20 mouse cellular contexts compared by ENCODE assay signal in the genomic region with DNA sequence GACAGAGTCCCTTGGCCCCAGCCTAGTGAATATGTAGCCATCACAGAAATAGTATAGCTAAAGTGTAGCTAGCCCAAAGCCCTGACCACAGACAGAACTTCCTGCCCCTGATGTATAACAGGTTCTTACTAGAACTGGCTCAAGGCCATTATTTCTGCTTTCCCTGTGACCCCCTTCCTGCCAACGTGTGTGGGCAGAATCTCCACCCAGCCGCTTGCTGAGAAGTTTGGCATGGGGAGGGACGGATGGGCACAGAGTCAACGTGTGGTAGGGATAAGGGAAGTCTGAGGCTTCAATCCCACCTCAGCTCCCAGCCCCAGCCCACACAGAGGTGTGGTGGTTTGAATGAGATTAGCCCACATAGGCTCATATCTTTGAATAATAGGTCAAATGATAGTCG. TPM values are rescaled to one million over a fixed set of nuclear protein-coding genes. Genes with fewer than 3 reads are reported as not detected.
DNase-seq lines count a peak whose midpoint lies in the region; ATAC-seq lines count a peak whose summit lies in the region.
"Had no signal": no experiment of that assay in that cellular context is flagged by ENCODE, and none has a peak within 500 bp of the region (broad histone marks: within the 10 kb centered on the region; RNA-seq: fewer than 3 reads in every experiment).

No protein-coding gene starts in this region.

- no peaks in the 10 kb centered on the region for H3K9me3 ChIP-seq in kidney, embryonic 15.5 days (replicated peaks)
- H3K9me3 ChIP-seq in forebrain, embryonic 11.5 days (ENCODE audit: control insufficient read depth, low read length) = no peaks in the 10 kb centered on the region
- H3K9me3 ChIP-seq: embryonic facial prominence, embryonic 13.5 days; forebrain, embryonic 13.5 days; hindbrain, embryonic 15.5 days had no signal

- H3K36me3 ChIP-seq in kidney, embryonic 15.5 days = no peaks in the 10 kb centered on the region
- H3K36me3 ChIP-seq in forebrain, embryonic 11.5 days (ENCODE audit: control insufficient read depth, insufficient read depth, low read length) = no peaks in the 10 kb centered on the region
- H3K36me3 ChIP-seq: embryonic facial prominence, embryonic 13.5 days; hindbrain, embryonic 15.5 days had no signal

- no peak for ATAC-seq in kidney, embryonic 15.5 days (replicated peaks; ENCODE audit: low FRiP score)
- ATAC-seq in common myeloid progenitor, adult 5-6 weeks (replicated peaks; ENCODE audit: low read depth, poor library complexity, severe bottlenecking) = peak; percentile 31
- 0 out of 2 replicates have a peak, but pooled peaks have one; percentile 11 for ATAC-seq in megakaryocyte progenitor cell, adult 5-6 weeks (replicated peaks; ENCODE audit: poor library complexity)
- ATAC-seq in forebrain, embryonic 11.5 days (replicated peaks; ENCODE audit: low FRiP score) = no peak
- ATAC-seq: activated CD4-positive, CD25-positive, alpha-beta regulatory T cell, adult 4 months; forebrain, embryonic 13.5 days; forebrain, postnatal 0 days; intestine, embryonic 16.5 days had no signal

- 77% methylated on average over 5 of the region's 5 CpGs for WGBS in kidney, embryonic 15.5 days
- WGBS in forebrain, embryonic 11.5 days = 90% methylated on average over 5 of the region's 5 CpGs

- no peak for DNase-seq in kidney, adult 9 months
- peak; percentile 73 for DNase-seq in 416B (ENCODE audit: low read depth)
- DNase-seq in forebrain, embryonic 11.5 days (ENCODE audit: low spot score) = no peak
- DNase-seq in cerebellum, postnatal 36 days = no peak
- DNase-seq: adrenal gland, postnatal 14 days; B cell, adult 2 months; cerebellum, adult 11-12 months; cerebellum, adult 9-10 months; forebrain, postnatal 0 days; gastrocnemius, postnatal 14 days; heart, postnatal 14 days had no signal

- H3K9ac ChIP-seq in kidney, embryonic 15.5 days = no peak overlapping the region
- no peak overlapping the region for H3K9ac ChIP-seq in forebrain, embryonic 11.5 days (ENCODE audit: low read length)
- H3K9ac ChIP-seq: embryonic facial prominence, embryonic 13.5 days; forebrain, embryonic 13.5 days; forebrain, postnatal 0 days; hindbrain, embryonic 15.5 days had no signal

- peaks cover 88% of the 10 kb centered on the region for H3K4me1 ChIP-seq in kidney, embryonic 15.5 days
- H3K4me1 ChIP-seq in forebrain, embryonic 11.5 days (replicated peaks; ENCODE audit: control insufficient read depth, insufficient read depth, low read length) = peaks cover 15% of the 10 kb centered on the region

- H3K4me2 ChIP-seq in kidney, embryonic 15.5 days = no peak overlapping the region
- H3K4me2 ChIP-seq in forebrain, embryonic 11.5 days (ENCODE audit: low read depth, low read length, severe bottlenecking) = no peak overlapping the region
- H3K4me2 ChIP-seq: embryonic facial prominence, embryonic 13.5 days; forebrain, embryonic 13.5 days; hindbrain, embryonic 15.5 days had no signal

- 0 out of 2 replicates have a peak overlapping the region, but pooled peaks have one; percentile 41 for H3K27ac ChIP-seq in kidney, embryonic 15.5 days
- H3K27ac ChIP-seq in forebrain, embryonic 11.5 days (ENCODE audit: low read depth, low read length) = no peak overlapping the region
- H3K27ac ChIP-seq: forebrain, embryonic 13.5 days; hindbrain, embryonic 15.5 days had no signal

- no peaks in the 10 kb centered on the region for H3K27me3 ChIP-seq in kidney, embryonic 15.5 days
- H3K27me3 ChIP-seq in forebrain, embryonic 11.5 days (ENCODE audit: control insufficient read depth, insufficient read depth, low read length) = no peaks in the 10 kb centered on the region
- H3K27me3 ChIP-seq: embryonic facial prominence, embryonic 13.5 days; forebrain, embryonic 13.5 days; hindbrain, embryonic 15.5 days had no signal

- H3K4me3 ChIP-seq in kidney, embryonic 15.5 days (replicated peaks) = no peak overlapping the region
- H3K4me3 ChIP-seq in forebrain, embryonic 11.5 days (ENCODE audit: low read depth, low read length) = no peak overlapping the region
- H3K4me3 ChIP-seq: embryonic facial prominence, embryonic 13.5 days; forebrain, embryonic 13.5 days; hindbrain, embryonic 15.5 days had no signal

RNA-seq across cellular contexts. Expression of a gene that starts 26.2 kb away (rescaled TPM):
- polyA plus RNA-seq in kidney, embryonic 15.5 days (2015; fragmentation: Nextera tagmentation; extraction: Ambion mirVana) = 11.0 and 12.9 TPM in 2 replicates
- total RNA-seq in common myeloid progenitor, adult 5-6 weeks (2017) = not detected in 2 replicates
- not detected in 2 replicates for total RNA-seq in megakaryocyte progenitor cell, adult 5-6 weeks (2015)
- total RNA-seq in megakaryocyte progenitor cell, adult 5-6 weeks (2017) = not detected in 2 replicates
- polyA plus RNA-seq in forebrain, embryonic 11.5 days (2014; fragmentation: Nextera tagmentation; extraction: Ambion mirVana) = 6.4 and 7.8 TPM in 2 replicates
- total RNA-seq: MEL had no signal

Comparison
In these comparisons a context has a peak if more than half of its experiments do, and no peak if none do; other contexts are left out.
1. ATAC-seq: peak in common myeloid progenitor, adult 5-6 weeks (single experiment) and megakaryocyte progenitor cell, adult 5-6 weeks (single experiment); none in kidney, embryonic 15.5 days (single experiment) and forebrain, embryonic 11.5 days (single experiment).